Mouse (Mus musculus): ENCODE data around the gene Alk.

Alk gene

GRCm38 (mm10) chr17:72604610-72604980 is at the start of gene Alk:
TSS of gene Alk (minus strand) at chr17:72604627.
- peak; percentile 44 for DNase-seq (ENCODE audit: low spot score)

DNA sequence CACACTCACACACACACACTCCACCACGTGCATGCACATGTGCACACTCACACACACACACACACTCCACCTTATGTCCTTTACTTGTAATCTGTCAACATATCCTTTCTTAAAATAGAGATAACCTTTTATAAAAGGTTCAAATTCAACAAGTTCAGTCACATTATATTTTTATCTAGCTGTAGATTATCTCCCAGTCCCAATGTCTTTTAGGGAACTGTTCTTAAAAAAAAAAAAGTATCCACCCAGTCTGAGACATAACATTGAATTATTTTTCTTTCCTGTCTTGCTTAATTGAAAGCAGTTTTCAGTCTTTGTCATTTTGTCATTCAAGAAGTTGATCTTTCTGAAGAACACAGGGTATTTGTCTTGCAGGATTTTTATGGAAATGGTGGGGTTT is 48.4 kb upstream of the Alk start:
- DNase-seq (ENCODE audit: low spot score): no peak

DNA sequence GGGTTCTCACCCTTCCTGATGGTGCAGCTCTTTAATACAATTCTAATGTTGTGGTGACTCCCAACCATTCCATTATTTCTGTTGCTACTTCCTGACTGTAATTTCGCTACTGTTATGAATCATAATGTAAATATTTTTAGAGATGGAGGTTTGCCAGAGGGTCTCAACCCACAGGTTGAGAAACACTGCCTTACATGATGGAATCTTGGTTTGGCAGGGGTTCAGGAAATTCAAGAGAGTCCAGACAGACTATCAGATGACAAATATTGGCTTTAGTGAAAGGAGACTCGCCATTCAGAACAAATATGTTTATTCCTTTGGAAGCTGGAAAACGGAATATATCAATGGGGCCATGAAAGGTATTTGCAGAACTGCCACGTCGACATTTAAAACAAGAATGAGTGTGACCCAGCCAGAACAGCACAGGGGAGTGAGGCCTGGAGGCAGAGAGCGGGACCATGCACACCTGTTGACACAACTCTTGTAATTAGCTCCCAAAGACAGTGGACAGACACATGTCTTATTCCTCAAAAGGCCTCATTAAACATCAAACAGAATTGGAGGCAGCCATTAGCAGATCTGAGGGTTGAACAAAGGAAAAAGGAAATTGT is 44.3 kb upstream of the Alk start:
- no peak for DNase-seq (ENCODE audit: low spot score)

- no peak for DNase-seq (ENCODE audit: low spot score)
These were observed 41.7 kb upstream of the Alk start for GRCm38 (mm10) chr17:72646167-72646566.

DNA sequence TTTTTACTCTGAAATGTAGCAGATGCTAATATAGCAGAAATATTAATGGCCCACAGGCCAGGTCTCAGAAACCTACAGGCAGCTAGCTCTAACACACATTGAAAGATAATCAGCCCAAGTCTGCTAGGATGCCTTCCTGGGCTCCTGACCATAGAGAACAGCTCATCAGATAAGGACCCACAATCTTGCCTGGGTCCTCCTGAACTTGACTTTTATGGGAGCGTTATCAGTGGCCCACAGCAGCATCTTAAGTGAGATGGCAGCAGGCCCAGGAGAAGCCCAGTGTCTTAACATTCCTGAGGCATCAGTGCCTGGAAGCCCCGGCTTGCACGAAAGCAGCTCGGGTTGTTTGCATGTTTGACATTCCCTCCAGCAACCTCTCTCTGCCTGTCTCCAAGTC is 35.7 kb upstream of the Alk start:
- DNase-seq (ENCODE audit: low spot score): no peak

DNA sequence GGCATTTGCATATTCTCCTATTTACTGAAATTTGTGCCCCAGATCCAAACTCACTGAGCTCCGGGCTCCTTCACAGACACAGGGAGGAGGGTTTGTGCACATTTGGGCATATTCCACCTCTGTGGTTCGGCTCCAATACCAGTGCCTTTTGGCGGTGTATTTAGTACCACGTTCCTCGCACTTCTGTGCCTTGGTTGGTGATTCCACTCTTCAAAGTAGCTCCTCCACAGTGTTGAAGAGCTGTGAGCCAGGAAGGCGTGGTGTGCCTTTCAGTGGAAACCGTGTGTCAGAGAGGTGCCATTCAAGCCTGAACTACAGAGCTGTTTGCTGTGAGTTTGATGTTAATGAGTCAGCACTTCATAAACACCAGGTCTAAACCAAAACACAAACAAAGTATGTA is 35.0 kb upstream of the Alk start:
- DNase-seq (ENCODE audit: low spot score): no peak

DNA sequence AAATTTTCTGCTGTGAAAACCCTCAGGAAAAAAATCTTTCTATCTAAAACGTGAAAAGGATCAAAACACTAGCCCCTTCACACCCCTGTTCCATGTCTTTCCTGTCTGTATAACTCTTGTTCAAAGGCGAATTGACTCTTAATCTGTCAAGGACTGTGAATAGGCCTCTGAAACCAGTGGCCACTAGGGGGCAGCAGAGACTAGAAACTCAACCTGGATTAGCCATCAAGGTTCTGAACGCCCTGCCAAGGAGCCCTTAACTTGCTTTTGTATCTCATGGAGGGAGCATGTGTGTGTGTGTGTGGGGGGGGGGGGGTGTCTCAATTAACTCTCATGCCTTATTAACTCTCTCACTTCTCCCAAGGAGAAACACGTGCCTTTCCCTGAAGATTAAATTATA is 1.8 kb upstream of the Alk start:
- DNase-seq (ENCODE audit: low spot score): peak; percentile 57

DNA sequence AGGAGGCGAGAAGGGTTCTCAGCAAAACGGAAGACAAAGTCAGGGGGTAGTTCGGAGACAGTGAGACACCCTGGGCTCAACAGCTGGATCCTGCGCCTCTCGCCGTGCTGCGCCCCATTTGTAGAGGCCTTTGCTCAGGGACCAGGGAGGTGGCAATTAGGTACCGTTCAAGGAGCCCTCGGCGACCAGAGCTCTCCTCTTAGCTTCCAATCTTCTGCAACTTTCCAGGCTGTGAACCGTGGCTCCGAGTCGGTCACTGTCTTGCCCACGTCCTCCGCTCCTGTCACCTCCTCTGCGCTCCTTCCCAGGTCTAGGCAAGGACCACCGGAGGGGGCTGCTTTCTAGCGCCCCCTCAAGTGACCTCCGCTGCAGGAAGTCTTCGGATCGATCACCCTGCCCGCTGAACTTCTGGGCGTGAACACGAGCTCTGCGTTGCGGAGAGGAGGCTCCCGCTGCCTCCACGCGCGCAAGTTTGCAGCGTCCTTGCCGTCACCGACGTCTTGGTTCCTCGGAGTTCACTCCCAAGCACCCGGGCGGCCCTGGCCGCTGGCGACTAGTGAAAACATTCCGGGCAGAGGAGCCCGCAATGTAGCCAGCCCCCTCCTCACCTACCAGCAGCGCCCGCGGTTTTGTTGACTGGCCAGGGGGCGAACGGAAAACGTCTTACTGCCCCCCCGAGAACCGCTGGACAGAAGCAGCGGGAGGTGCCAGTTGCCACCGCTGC is 379 bp downstream of the Alk start:
- no peak for DNase-seq (ENCODE audit: low spot score)

DNA sequence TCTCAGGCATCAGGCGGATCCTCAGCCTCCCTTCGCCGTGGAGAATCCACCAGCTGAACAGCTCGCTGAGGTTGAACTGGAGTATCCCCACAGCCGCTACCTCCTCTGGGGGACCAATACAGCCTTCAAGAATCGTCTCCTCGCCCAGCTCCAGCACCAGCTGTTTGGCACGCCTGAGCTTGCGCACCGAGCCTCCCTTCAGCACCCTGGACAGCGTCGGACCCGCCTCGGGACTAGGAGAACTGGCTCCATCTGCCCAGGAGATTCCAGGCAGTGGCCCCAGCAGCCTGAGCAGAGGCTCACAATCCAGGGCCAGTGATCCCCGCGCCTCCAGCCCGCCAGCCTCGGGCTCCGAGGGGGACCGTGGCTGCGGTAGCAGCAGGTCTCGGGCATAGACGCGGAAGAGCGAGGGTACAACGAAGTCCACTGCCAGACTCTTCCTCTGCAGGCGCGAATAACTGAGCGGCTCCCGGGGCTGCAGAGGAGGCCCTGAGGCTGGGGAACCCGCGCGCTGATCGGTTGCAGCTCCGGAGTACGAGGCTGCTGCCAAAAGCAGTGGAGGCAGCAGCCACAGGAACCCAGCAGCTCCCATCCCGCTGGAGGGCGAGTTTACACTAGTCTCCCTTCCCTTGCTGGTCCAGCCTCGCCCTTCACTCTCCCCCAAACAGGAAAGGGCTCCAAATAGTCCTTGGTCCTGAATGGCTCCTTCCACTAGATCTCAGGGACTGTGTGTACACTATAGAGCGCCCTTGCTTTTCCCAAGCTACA is 1.1 kb downstream of the Alk start:
- DNase-seq (ENCODE audit: low spot score): peak; percentile 66

- DNase-seq (ENCODE audit: low spot score): no peak
These were observed 3.6 kb downstream of the Alk start for GRCm38 (mm10) chr17:72600806-72601205.

DNA sequence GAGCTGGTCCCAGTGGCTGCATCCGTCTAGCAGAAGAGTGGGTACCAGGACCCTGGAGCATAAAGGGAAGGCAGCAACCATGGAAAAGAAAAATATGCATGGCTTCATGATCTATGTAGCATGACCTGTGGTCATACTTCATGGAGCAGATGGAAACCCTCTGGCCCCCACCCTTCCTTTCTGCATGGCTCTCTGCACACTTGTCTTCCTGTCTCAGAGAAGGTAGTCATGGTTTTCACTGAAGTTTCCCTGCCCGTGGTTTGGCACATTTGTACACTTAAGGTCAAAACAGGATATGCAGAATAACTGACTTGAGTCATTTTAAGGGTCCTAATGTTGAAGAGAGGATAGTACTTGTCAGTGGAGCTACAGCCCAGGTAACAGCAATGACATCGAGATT is 16.8 kb downstream of the Alk start:
- no peak for DNase-seq (ENCODE audit: low spot score)

GRCm38 (mm10) chr17:72580142-72580541 is 24.3 kb downstream of the Alk start:
- no peak for DNase-seq (ENCODE audit: low spot score)

DNA sequence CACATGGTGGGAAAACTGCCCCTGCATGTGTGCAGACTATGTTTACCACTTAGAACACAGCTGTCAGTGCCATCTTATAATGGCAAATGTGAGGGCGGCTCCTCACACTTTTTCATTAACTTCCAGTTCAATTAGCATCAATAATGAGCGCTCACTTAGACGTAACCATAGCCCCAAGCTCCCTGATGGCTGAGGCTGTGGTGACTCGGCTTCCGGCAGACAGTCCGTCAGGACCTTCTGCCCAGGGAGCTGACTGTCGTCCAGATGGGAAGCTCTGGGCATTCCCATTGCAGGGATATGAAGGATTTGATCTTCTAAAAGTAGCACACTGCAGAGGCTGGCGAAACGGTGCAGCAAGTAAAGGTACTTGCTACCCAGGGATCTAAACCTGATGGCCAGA is 25.1 kb downstream of the Alk start:
- no peak for DNase-seq (ENCODE audit: low spot score)

DNA sequence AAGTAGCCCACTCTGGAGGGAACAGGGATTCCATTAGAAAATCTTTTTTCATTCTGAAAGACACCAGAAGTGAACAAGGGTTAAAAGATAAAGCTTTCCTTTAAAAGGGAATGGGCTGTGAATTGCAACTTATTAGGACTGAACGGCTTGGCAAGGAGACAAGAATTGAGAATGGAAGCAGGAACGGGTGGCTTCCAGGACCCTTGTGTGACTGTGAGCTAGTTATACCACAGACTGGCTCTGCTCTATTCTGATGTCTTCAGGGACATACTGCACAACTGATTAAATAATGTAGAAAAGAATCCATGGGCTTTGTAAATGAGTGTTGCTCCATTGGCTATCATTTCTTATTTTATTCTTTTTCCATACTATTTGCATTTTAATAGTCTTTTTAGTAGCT is 33.0 kb downstream of the Alk start:
- DNase-seq (ENCODE audit: low spot score): no peak

GRCm38 (mm10) chr17:72569491-72569890 is 34.9 kb downstream of the Alk start:
- DNase-seq (ENCODE audit: low spot score): no peak

DNA sequence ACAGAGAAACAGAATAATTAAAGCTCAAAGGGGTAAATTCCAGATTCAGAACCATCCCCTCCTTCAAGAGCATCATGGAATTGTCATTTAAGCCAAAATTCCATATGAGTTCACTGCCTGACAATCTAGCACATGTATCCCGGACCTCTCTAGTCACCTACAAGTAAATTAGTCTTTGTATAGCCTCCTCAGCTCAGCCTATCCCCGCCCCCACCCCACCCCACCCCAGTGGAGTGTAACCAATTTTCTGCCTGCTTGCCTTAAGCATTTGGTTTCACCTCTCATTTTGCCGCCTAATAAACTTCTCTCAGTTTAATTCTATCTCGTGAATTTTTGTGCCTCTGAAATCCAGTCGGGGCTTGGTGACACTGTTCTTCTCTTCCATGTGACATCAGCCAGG is 41.0 kb downstream of the Alk start:
- DNase-seq (ENCODE audit: low spot score): no peak

GRCm38 (mm10) chr17:72561471-72561870 is 43.0 kb downstream of the Alk start:
- no peak for DNase-seq (ENCODE audit: low spot score)

GRCm38 (mm10) chr17:72560771-72561170 is 43.7 kb downstream of the Alk start:
- DNase-seq (ENCODE audit: low spot score): no peak

GRCm38 (mm10) chr17:72557029-72557735 is 47.2 kb downstream of the Alk start:
- no peak for DNase-seq (ENCODE audit: low spot score)

DNA sequence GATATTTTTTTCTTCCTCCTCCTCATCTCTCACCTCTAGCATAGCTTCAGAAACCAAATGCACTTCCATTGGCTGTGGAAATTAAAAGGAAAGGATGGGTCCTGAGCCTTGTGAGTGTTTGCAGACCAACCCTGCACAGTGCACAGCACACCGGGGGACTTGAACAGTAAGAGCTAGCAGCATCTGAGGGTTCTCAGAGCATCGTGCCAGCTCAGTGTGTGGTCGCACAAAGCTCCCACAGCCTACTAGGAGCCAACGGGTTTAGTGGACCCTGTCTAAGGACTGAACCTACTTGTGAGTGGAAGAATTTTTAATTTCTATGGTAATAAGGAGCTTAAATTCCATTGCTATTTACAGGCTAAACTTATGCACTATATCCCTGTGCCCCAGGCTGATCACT is 58.2 kb downstream of the Alk start:
- DNase-seq (ENCODE audit: low spot score): no peak

GRCm38 (mm10) chr17:72535304-72535703 is 69.1 kb downstream of the Alk start:
- no peak for DNase-seq (ENCODE audit: low spot score)

DNA sequence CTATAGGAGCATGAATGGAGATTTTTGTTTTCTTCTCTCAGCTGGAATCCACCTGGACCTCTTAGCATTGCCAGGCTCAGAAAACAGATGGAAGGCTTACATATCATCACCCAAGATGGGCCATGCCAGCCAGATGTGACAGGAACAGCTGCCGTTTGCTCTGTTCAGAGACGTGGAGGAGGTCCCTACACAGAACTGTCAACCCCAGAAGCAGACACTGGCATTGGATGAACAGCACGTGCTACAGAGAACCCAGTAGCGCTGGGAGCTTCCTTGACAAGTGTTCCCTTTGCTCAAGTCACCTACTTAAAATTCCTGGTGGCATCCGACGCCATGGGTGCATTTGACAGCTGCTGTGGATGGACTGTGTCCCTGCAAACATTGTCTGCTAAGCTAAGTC is 72.2 kb downstream of the Alk start:
- DNase-seq (ENCODE audit: low spot score): no peak

- DNase-seq (ENCODE audit: low spot score): no peak
These were observed 75.9 kb downstream of the Alk start for GRCm38 (mm10) chr17:72528481-72528880.

All from ovary, postnatal 10 days (tissue).